Mouse (Mus musculus): ENCODE measurements at regions not wholly inside any gene's neighbourhood (a gene's known extent, or its start where the extent isn't known, plus 50 kb on each side); places are given as distances from the start of the nearest gene placed in this dataset.

DNA sequence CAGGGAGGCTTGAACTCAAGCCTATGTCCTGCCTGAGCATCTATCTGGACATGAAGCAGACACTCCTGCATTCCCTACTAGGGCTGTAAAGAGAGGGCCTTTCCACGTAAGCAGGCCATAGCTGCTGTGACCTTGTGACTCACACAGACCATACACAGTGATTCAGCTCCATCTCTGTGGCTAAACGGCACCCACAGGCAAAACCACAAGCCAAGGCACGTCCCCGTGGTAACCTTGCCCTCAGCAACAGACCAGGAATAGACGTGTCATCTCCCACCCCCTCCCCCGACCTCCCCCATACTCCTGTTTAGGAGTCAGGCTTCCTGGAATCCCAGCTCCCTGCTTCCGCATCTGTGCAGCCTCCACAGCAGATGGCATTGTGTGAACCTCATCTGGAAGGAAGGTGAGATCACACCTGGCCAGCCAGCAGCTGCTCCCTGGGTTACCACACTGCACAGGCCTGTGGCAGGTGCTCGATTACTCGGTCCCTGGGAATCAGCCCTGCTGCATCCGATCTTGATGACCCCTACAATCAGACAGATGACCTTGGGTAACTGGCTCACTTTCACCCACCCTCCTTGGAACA, 79.2 kb upstream of the Hand1 start:
- in situ Hi-C loops (cut with MboI), result no loop called here

DNA sequence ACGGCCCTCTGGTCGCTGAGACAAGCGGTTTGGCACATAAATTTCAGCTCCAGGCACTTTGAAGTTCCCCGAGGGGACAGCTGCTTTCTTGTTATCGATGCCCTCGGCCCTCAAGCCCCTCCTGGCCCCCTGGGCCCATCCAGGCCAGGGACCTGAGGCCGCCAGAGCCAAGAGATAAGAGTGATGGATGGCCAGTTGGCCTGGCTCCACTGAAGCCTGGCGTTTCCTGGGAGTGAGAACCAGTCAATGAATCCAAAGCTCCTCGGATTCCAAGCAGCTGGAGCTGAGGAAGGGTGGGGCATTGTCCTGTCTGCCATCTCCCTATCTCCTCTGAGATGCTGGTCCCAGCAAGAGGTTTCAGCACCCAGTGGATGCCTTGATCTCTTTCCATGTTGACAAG, 71.6 kb upstream of the Hand1 start:
- in situ Hi-C loops (cut with MboI), result no loop called here

DNA sequence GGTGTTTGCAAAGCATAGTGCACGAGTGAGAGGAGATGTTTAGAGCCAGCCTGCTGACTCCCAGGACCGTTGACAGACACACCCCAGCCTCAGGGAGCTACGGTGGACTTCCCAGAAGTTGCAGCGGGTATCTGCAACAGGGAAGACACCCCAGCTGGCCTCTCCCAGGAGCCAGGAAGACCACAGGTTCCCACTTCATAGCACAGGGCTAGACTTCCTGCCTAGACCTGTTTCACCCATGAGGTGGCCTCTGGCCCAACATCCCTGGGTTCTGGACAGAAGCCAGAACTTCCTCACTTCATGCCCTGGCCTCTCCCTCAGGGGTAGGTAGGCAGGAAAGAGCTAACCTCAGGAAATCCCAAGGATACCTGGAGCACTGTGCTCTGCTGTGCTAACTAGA, 66.7 kb upstream of the Hand1 start:
- in situ Hi-C loops (cut with MboI), result no loop called here

DNA sequence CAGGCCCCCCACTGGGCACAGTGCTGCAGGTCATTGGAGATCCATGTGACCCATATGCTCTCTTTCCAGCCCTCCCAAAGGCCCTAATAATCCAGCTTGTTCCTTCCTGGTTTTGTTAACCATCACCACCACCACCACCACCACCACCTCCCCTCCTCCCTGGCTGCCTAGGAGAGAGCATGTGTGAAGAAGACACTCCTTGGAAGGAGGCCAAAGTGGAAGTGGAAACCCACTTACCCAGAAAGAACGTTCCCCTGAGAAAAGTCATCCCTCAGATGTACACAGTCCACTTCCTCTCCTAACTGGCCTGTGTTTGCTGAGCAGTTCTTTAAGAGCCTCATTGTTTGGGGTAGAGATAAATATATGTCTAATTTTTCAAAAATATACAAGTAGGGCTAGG, 62.9 kb upstream of the Hand1 start:
- in situ Hi-C loops (cut with MboI), result no loop called here

DNA sequence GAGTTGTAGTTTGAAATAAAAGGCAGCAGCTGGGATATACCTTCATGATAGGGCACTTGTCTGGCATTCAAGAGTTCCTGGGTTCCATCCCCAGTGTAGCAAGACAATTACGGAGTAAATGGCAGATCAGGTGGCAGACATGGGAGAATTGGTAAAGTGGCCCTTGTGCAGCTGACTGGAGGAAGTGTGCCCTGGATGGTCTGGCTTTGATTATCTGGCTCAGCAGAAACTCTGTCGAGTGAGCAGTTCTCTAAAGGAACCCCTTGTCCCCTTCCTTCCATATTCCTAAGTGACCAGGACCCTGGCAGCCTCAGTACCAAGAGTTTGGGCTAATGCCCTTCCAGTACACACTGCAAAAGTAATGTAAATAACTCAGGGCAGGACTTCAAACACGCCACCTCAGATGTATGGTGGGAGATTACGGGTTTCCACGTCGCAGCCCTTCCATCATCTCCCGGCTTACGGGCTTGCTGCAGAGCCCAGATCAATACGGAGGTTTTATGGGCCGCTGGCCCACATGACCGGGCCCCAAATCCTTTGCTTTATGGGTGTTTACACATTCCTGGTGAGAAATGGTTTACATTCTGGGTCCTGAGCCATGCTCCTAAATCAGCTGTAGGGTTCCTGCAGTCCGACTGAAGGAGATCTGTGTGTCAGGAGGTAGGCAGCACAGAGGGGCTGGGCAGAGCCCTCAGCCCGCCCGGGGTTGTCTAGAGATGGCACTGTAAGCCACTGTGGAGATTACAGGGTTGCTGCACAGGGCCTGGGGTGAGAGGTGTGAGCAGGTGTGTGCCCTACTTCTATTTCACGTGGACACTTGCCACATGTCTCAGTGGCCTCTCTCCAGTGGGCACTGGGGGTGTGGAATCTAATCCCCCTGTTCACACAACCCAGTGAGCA, 50.4 kb upstream of the Hand1 start:
- in situ Hi-C loops (cut with MboI), result no loop called here
